Mouse (Mus musculus): ENCODE data around the gene Prdm4. TPM values are rescaled to one million over a fixed set of nuclear protein-coding genes. Genes with fewer than 3 reads are reported as not detected.

Gene Prdm4
- polyA plus RNA-seq, 1 experiment from 2014 or later: 5.4 TPM

DNA sequence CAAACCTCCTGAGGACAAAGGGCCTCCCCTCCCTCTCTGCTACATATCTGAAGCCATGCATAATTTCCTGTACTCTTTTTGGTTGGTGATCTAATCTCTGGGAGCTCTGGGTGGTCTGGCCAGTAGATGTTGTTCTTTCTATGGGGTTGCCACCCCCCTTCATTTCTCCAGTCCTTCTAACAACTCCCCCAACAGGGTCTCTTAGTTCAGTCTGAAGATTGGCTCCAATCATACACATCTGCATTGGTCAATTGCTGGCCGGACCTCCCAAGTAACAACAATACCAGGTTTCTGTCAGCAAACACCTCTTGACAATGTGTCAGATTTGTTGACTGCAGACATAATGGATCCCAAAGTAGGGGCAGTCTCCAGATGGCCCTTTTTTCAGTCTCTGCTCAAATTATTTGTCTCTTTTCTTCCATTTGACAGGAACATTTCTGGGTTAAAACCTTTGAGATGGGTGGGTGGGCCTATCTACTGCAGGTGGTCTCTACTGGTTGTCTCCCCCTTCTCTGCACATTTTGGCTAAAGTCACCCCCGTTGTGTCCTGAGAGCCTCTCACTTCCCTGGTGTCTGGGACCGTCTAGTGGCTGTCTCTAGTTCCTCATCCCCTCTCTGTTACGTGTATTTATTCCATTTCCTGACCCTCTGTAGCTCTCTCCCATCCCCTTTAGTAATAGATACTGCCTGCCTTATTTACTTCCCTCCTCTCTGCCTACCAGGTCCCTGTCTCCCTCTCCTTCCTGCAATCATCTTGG is 70.7 kb downstream of the Prdm4 start:
- H3K9ac ChIP-seq: no peak overlapping the region
- no peaks in the 10 kb centered on the region for H3K36me3 ChIP-seq
- H3K27ac ChIP-seq: no peak overlapping the region
- no peaks in the 10 kb centered on the region for H3K27me3 ChIP-seq
- H3K9me3 ChIP-seq (replicated peaks): no peaks in the 10 kb centered on the region
- H3K4me3 ChIP-seq (replicated peaks): no peak overlapping the region
- H3K4me2 ChIP-seq: no peak overlapping the region
- 47% methylated on average over 4 of the region's 4 CpGs for WGBS (ENCODE audit: insufficient replicate concordance)
- no peak for ATAC-seq (ENCODE audit: low read depth)
- no peak for DNase-seq
- H3K4me1 ChIP-seq (replicated peaks): no peaks in the 10 kb centered on the region

Other genes with a start within 250 kb of the Prdm4 start
- gene Pwp1, start 87.6 kb downstream of the Prdm4 start, polyA plus RNA-seq (2015; fragmentation: Nextera tagmentation; extraction: Ambion mirVana): 47.3 and 52.4 TPM in 2 replicates
- gene Ascl4, start 10.5 kb upstream of the Prdm4 start, polyA plus RNA-seq (2015; fragmentation: Nextera tagmentation; extraction: Ambion mirVana): not detected in 2 replicates
- gene Rtcb, start 40.7 kb upstream of the Prdm4 start, polyA plus RNA-seq (2015; fragmentation: Nextera tagmentation; extraction: Ambion mirVana): 102 and 112 TPM in 2 replicates
- gene Bpifc, start 94.8 kb upstream of the Prdm4 start, polyA plus RNA-seq (2015; fragmentation: Nextera tagmentation; extraction: Ambion mirVana): not detected in 2 replicates
- gene Fbxo7, start 104.8 kb upstream of the Prdm4 start, polyA plus RNA-seq (2015; fragmentation: Nextera tagmentation; extraction: Ambion mirVana): 69.0 and 74.3 TPM in 2 replicates

Data from liver, embryonic 13.5 days (tissue).